Mouse (Mus musculus): ENCODE data around the gene Tex261.

Gene Tex261

GRCm38 (mm10) chr6:83762344-83762743 is 13.3 kb downstream of the Tex261 start, which contains the start of gene Ankrd53:
TSS of gene Ankrd53 (plus strand) at chr6:83762644.
- no peak for DNase-seq (ENCODE audit: inconsistent ontology term)

- no peak for DNase-seq (ENCODE audit: inconsistent ontology term)
Observed at GRCm38 (mm10) chr6:83756051-83756450, 19.6 kb downstream of the Tex261 start.

GRCm38 (mm10) chr6:83750171-83750684 is 25.4 kb downstream of the Tex261 start:
- peak; percentile 41 for DNase-seq (ENCODE audit: inconsistent ontology term)

GRCm38 (mm10) chr6:83749286-83749685 is 26.3 kb downstream of the Tex261 start:
- DNase-seq (ENCODE audit: inconsistent ontology term): no peak

- no peak for DNase-seq (ENCODE audit: inconsistent ontology term)
Observed at GRCm38 (mm10) chr6:83745466-83745865, 30.1 kb downstream of the Tex261 start.

- DNase-seq (ENCODE audit: inconsistent ontology term): no peak
Observed at GRCm38 (mm10) chr6:83744557-83744956, 31.1 kb downstream of the Tex261 start.

GRCm38 (mm10) chr6:83744126-83744525 is 31.5 kb downstream of the Tex261 start:
- DNase-seq (ENCODE audit: inconsistent ontology term): no peak

GRCm38 (mm10) chr6:83743212-83743611 is 32.4 kb downstream of the Tex261 start:
- DNase-seq (ENCODE audit: inconsistent ontology term): no peak

- no peak for DNase-seq (ENCODE audit: inconsistent ontology term)
Observed at GRCm38 (mm10) chr6:83742761-83743160, 32.9 kb downstream of the Tex261 start, which contains the start of gene Atp6v1b1. TSS of gene Atp6v1b1 (plus strand) at chr6:83742990.

GRCm38 (mm10) chr6:83738596-83738995 is 37.0 kb downstream of the Tex261 start:
- DNase-seq (ENCODE audit: inconsistent ontology term): no peak

GRCm38 (mm10) chr6:83737311-83737710 is 38.3 kb downstream of the Tex261 start:
- DNase-seq (ENCODE audit: inconsistent ontology term): no peak

GRCm38 (mm10) chr6:83731128-83731527 is 44.5 kb downstream of the Tex261 start:
- DNase-seq (ENCODE audit: inconsistent ontology term): peak; percentile 66

- no peak for DNase-seq (ENCODE audit: inconsistent ontology term)
Observed at GRCm38 (mm10) chr6:83729350-83729970, 46.2 kb downstream of the Tex261 start.

- no peak for DNase-seq (ENCODE audit: inconsistent ontology term)
Observed at GRCm38 (mm10) chr6:83728488-83728887, 47.1 kb downstream of the Tex261 start.

- no peak for DNase-seq (ENCODE audit: inconsistent ontology term)
Observed at GRCm38 (mm10) chr6:83727178-83727577, 48.4 kb downstream of the Tex261 start.

- no peak for DNase-seq (ENCODE audit: inconsistent ontology term)
Observed at GRCm38 (mm10) chr6:83722526-83722925, 53.1 kb downstream of the Tex261 start.

Data from Muller cell, postnatal 12 days (primary cell).